Comparison of ENCODE assay signal across 10 mouse cellular contexts in genomic region chr1:152511237-152511636, GRCm38 (mm10).
DNase-seq lines count a peak whose midpoint lies in the region; ATAC-seq and TF ChIP-seq lines count a peak whose summit lies in the region.
"Had no signal": no experiment of that assay in that cellular context is flagged by ENCODE, and none has a peak within 500 bp of the region (broad histone marks: within the 10 kb centered on the region; RNA-seq: fewer than 3 reads in every experiment).

No protein-coding gene starts in this region.

- TF ChIP-seq RAD21 in MEL (IDR thresholded peaks at IDR 0.05; ENCODE audit: low read depth, low read length) = peak; percentile 50

- ATAC-seq in liver, embryonic 14.5 days (ENCODE audit: insufficient read depth) = 0 out of 2 replicates have a peak, but pooled peaks have one; percentile 35
- no peak for ATAC-seq in neural tube, embryonic 15.5 days (ENCODE audit: low FRiP score)

- no peak overlapping the region for H3K4me3 ChIP-seq in MEL (ENCODE audit: control insufficient read depth in 1 of 2, insufficient read depth in 1 of 2, low read depth in 2 of 2, low read length in 2 of 2)
- no peak overlapping the region for H3K4me3 ChIP-seq in liver, embryonic 14.5 days (ENCODE audit: insufficient read depth in 1 of 2, low read depth in 2 of 2, low read length in 2 of 2)
- no peak overlapping the region for H3K4me3 ChIP-seq in neural tube, embryonic 15.5 days (replicated peaks)
- H3K4me3 ChIP-seq: heart, embryonic 13.5 days; myocyte had no signal

- H3K27me3 ChIP-seq in MEL (ENCODE audit: control insufficient read depth in 1 of 2, insufficient read depth in 2 of 2, low read length in 2 of 2) = peaks cover 2 to 5% of the 10 kb centered on the region in 2 experiments; a peak in 3 of 4 replicates
- no peaks in the 10 kb centered on the region for H3K27me3 ChIP-seq in liver, embryonic 14.5 days (ENCODE audit: control insufficient read depth, insufficient read depth, low read length)
- H3K27me3 ChIP-seq in neural tube, embryonic 15.5 days (replicated peaks) = no peaks in the 10 kb centered on the region
- H3K27me3 ChIP-seq: heart, embryonic 13.5 days had no signal

- TF ChIP-seq POLR2A in MEL (IDR thresholded peaks at IDR 0.05; ENCODE audit: control insufficient read depth in 1 of 2, insufficient read depth in 1 of 2, low read depth in 1 of 2, low read length in 2 of 2, poor library complexity in 1 of 2) = no peak

- 44% methylated on average over 4 of the region's 4 CpGs for WGBS in liver, embryonic 14.5 days (ENCODE audit: insufficient replicate concordance)
- WGBS in neural tube, embryonic 15.5 days = 73% methylated on average over 4 of the region's 4 CpGs

- H3K27ac ChIP-seq in MEL (ENCODE audit: control insufficient read depth, low read depth, low read length) = no peak overlapping the region
- no peak overlapping the region for H3K27ac ChIP-seq in liver, embryonic 14.5 days
- no peak overlapping the region for H3K27ac ChIP-seq in neural tube, embryonic 15.5 days (replicated peaks)
- H3K27ac ChIP-seq: heart, embryonic 13.5 days had no signal

- DNase-seq in layer of hippocampus, adult 9-11 months = peak; percentile 45
- DNase-seq in layer of hippocampus, adult 11-12 months (ENCODE audit: low spot score) = no peak
- peak; percentile 73 for DNase-seq in MEL (ENCODE audit: low read depth, low spot score)
- peak; percentile 35 for DNase-seq in embryo, embryonic 10 days (ENCODE audit: low spot score)
- DNase-seq in liver, embryonic 14.5 days (ENCODE audit: low read depth in 3 of 3, low spot score in 3 of 3) = peak; percentile 24 to 32 (median 30)
- DNase-seq in Muller cell, postnatal 12 days (ENCODE audit: inconsistent ontology term) = no peak
- no peak for DNase-seq in cerebellum, adult 11 months

- H3K4me2 ChIP-seq in liver, embryonic 14.5 days (ENCODE audit: low read depth) = no peak overlapping the region
- H3K4me2 ChIP-seq in neural tube, embryonic 15.5 days = no peak overlapping the region
- H3K4me2 ChIP-seq: heart, embryonic 13.5 days had no signal

- TF ChIP-seq CTCF in MEL (IDR thresholded peaks at IDR 0.05 in 2 of 3, conservative IDR thresholded peaks at IDR 0.05 in 1 of 3; ENCODE audit: control insufficient read depth in 1 of 3, insufficient read depth in 1 of 3, low read depth in 2 of 3, low read length in 3 of 3, poor library complexity in 1 of 3, severe bottlenecking in 1 of 3) = peak; percentile 23 to 99 (median 87); a peak in 4 of 6 replicates
- TF ChIP-seq CTCF in liver, embryonic 14.5 days (IDR thresholded peaks at IDR 0.05; ENCODE audit: low read depth) = peak; percentile 86

- H3K9ac ChIP-seq in MEL (ENCODE audit: control insufficient read depth, low read depth, low read length, poor library complexity, severe bottlenecking) = no peak overlapping the region
- H3K9ac ChIP-seq in liver, embryonic 14.5 days (replicated peaks) = no peak overlapping the region
- no peak overlapping the region for H3K9ac ChIP-seq in neural tube, embryonic 15.5 days (replicated peaks)
- H3K9ac ChIP-seq: heart, embryonic 13.5 days had no signal

- H3K4me1 ChIP-seq in MEL (ENCODE audit: control insufficient read depth in 1 of 2, insufficient read depth in 2 of 2, low read length in 2 of 2) = no peaks in the 10 kb centered on the region
- H3K4me1 ChIP-seq in liver, embryonic 14.5 days (replicated peaks; ENCODE audit: control insufficient read depth in 2 of 2, insufficient read depth in 2 of 2, low read length in 1 of 2) = no peaks in the 10 kb centered on the region
- peaks cover 4% of the 10 kb centered on the region; the same call in 1 of the 2 replicates for H3K4me1 ChIP-seq in neural tube, embryonic 15.5 days

- no peak for TF ChIP-seq EP300 in MEL (IDR thresholded peaks at IDR 0.05; ENCODE audit: low read depth in 1 of 2, low read length in 2 of 2)
- no peak for TF ChIP-seq EP300 in liver, embryonic 14.5 days (IDR thresholded peaks at IDR 0.05; ENCODE audit: low read depth)

- no peaks in the 10 kb centered on the region for H3K9me3 ChIP-seq in MEL (replicated peaks; ENCODE audit: insufficient read depth, low read length)
- no peaks in the 10 kb centered on the region for H3K9me3 ChIP-seq in liver, embryonic 14.5 days (ENCODE audit: control insufficient read depth, low read length)
- no peaks in the 10 kb centered on the region for H3K9me3 ChIP-seq in neural tube, embryonic 15.5 days (replicated peaks)
- H3K9me3 ChIP-seq: heart, embryonic 13.5 days had no signal

- no peaks in the 10 kb centered on the region for H3K79me2 ChIP-seq in MEL (ENCODE audit: control insufficient read depth, insufficient read depth, low read length, poor library complexity)

- H3K36me3 ChIP-seq in MEL (ENCODE audit: control insufficient read depth in 1 of 2, insufficient read depth in 2 of 2, low read length in 2 of 2) = no peaks in the 10 kb centered on the region
- no peaks in the 10 kb centered on the region for H3K36me3 ChIP-seq in liver, embryonic 14.5 days (replicated peaks; ENCODE audit: control insufficient read depth, insufficient read depth, low read depth)
- H3K36me3 ChIP-seq in neural tube, embryonic 15.5 days = no peaks in the 10 kb centered on the region

TF ChIP-seq in MEL, 35 proteins besides CTCF, POLR2A, EP300 and RAD21:
- TF ChIP-seq TCF12 (IDR thresholded peaks at IDR 0.05; ENCODE audit: low read depth, low read length) (no peak), MYC (IDR thresholded peaks at IDR 0.05; ENCODE audit: low read depth, low read length) (peak; percentile 92), NRF1 (IDR thresholded peaks at IDR 0.05; ENCODE audit: insufficient read depth, low read depth, low read length, poor library complexity, severe bottlenecking) (no peak), SMC3 (IDR thresholded peaks at IDR 0.05; ENCODE audit: low read depth, low read length) (peak; percentile 52), MAX (IDR thresholded peaks at IDR 0.05; ENCODE audit: low read length) (peak; percentile 89), ETS1 (IDR thresholded peaks at IDR 0.05; ENCODE audit: low read depth, low read length) (no peak), USF1 (IDR thresholded peaks at IDR 0.05; ENCODE audit: low read depth, low read length) (peak; percentile 48; the same call in 1 of the 2 replicates), MYB (IDR thresholded peaks at IDR 0.05; ENCODE audit: low read depth, low read length) (no peak), MAFK (IDR thresholded peaks at IDR 0.05; ENCODE audit: borderline replicate concordance, low read depth, low read length) (no peak)

Comparison
In these comparisons a context has a peak if more than half of its experiments do, and no peak if none do; other contexts are left out.
1. DNase-seq: peak in layer of hippocampus, adult 9-11 months (single experiment), MEL (single experiment), embryo, embryonic 10 days (single experiment) and liver, embryonic 14.5 days (3 of 3); none in layer of hippocampus, adult 11-12 months (single experiment), Muller cell, postnatal 12 days (single experiment) and cerebellum, adult 11 months (single experiment).